8 mouse cellular contexts compared by ENCODE assay signal in the genomic region with DNA sequence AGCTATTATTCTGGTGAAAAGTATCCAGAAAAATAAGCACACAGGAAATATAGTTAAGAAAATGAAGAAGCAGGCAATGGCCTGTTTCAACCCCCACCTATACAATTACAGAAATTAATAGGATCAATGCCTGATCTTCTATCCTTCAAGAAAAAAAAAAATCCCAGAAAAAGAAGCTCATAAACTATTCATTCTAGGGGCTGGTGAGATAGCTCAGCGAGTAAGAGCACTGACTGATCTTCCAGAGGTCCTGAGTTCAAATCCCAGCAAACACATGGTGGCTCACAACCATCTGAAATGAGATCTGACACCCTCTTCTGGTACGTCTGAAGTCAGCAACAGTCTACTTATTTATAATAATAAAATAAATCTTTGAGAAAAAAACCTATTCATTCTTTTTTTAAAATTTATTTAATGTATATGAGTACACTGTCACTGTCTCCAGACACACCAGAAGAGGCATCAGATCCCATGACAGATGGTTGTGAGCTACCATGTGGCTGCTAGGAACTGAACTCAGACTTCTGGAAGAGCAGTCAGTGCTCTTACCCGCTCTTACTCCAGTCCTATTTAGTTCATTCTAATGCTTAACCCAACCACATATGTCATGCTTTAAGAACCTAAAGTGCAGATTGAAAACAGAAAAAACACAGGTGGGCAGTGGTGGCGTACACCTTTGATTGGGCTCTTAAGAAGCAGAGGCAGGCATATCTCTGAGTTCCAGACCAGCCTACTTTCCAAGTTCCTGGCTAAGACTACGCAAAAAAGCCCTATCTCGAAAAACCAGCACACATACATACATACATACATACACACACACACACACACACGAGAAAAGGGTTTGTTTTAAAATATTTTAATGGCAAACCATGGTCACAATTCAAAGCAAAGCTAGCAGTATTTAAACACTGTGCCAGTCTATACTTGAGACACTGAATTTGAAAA. TPM values are rescaled to one million over a fixed set of nuclear protein-coding genes. Genes with fewer than 3 reads are reported as not detected.
DNase-seq lines count a peak whose midpoint lies in the region; ATAC-seq and TF ChIP-seq lines count a peak whose summit lies in the region.

No protein-coding gene starts in this region.

- peak overlapping the region; percentile 76 for H3K4me2 ChIP-seq in hindbrain, embryonic 14.5 days (replicated peaks)
- H3K4me2 ChIP-seq in midbrain, embryonic 13.5 days (replicated peaks) = peak overlapping the region; percentile 72

- H3K9me3 ChIP-seq in hindbrain, embryonic 14.5 days (ENCODE audit: control insufficient read depth, low read length) = no peaks in the 10 kb centered on the region
- no peaks in the 10 kb centered on the region for H3K9me3 ChIP-seq in midbrain, embryonic 13.5 days

- peak overlapping the region; percentile 68 for H3K4me3 ChIP-seq in layer of hippocampus, adult 2 months
- H3K4me3 ChIP-seq in hindbrain, embryonic 14.5 days (replicated peaks; ENCODE audit: low read length) = peak overlapping the region; percentile 96
- peak overlapping the region; percentile 92 for H3K4me3 ChIP-seq in midbrain, embryonic 13.5 days (replicated peaks)

- no peak overlapping the region for H3K9ac ChIP-seq in hindbrain, embryonic 14.5 days
- no peak overlapping the region for H3K9ac ChIP-seq in midbrain, embryonic 13.5 days (replicated peaks)

- no peaks in the 10 kb centered on the region for H3K27me3 ChIP-seq in hindbrain, embryonic 14.5 days (ENCODE audit: control insufficient read depth, insufficient read depth, low read length)
- no peaks in the 10 kb centered on the region for H3K27me3 ChIP-seq in midbrain, embryonic 13.5 days

- H3K27ac ChIP-seq in layer of hippocampus, adult 2 months = peak overlapping the region; percentile 98; the same call in 1 of the 2 replicates
- H3K27ac ChIP-seq in hindbrain, embryonic 14.5 days = no peak overlapping the region
- no peak overlapping the region for H3K27ac ChIP-seq in midbrain, embryonic 13.5 days

- H3K4me1 ChIP-seq in hindbrain, embryonic 14.5 days (replicated peaks; ENCODE audit: control insufficient read depth, insufficient read depth, low read length) = peaks cover 24% of the 10 kb centered on the region
- H3K4me1 ChIP-seq in midbrain, embryonic 13.5 days (replicated peaks) = peaks cover 29% of the 10 kb centered on the region

- no peak for ATAC-seq in hindbrain, embryonic 14.5 days (ENCODE audit: low FRiP score)
- ATAC-seq in midbrain, embryonic 13.5 days = no peak

- peaks cover 22% of the 10 kb centered on the region for H3K36me3 ChIP-seq in hindbrain, embryonic 14.5 days (replicated peaks; ENCODE audit: control insufficient read depth, insufficient read depth)
- H3K36me3 ChIP-seq in midbrain, embryonic 13.5 days = peaks cover 18% of the 10 kb centered on the region

- DNase-seq in layer of hippocampus, adult 2 months (ENCODE audit: low spot score in 2 of 2) = no peak
- no peak for DNase-seq in layer of hippocampus, adult 11-12 months (ENCODE audit: low spot score)
- peak; percentile 61 for DNase-seq in c-Kit-negative CD71-positive TER-119-positive erythroid progenitor cells, embryonic 14.5 days (ENCODE audit: low read depth, low spot score)
- DNase-seq in hindbrain, embryonic 14.5 days (ENCODE audit: low spot score) = no peak
- DNase-seq in cerebellum, postnatal 10 days = no peak
- no peak for DNase-seq in thymus, postnatal 10 days (ENCODE audit: low spot score in 2 of 2)
- no peak for DNase-seq in cerebellum, adult 8-10 months

- peak; percentile 31; the same call in 1 of the 2 replicates for TF ChIP-seq CTCF in layer of hippocampus, adult 2 months (conservative IDR thresholded peaks at IDR 0.05)

- WGBS in hindbrain, embryonic 14.5 days = 79% methylated on average over 7 of the region's 7 CpGs
- 82% methylated on average over 7 of the region's 7 CpGs for WGBS in midbrain, embryonic 13.5 days

RNA-seq across cellular contexts. Expression of a gene that starts 1.6 kb away (rescaled TPM):
- 100 to 1,000 TPM; 302 to 305 TPM for total RNA-seq in layer of hippocampus, adult 2 months (2021)
- 121 and 123 TPM in 2 replicates for polyA plus RNA-seq in hindbrain, embryonic 14.5 days (2014; fragmentation: Nextera tagmentation; extraction: Ambion mirVana)
- polyA plus RNA-seq in midbrain, embryonic 13.5 days (2015; fragmentation: Nextera tagmentation; extraction: Ambion mirVana) = 80.9 and 83.4 TPM in 2 replicates

RNA-seq across cellular contexts. Expression of a gene that starts 48.0 kb away (rescaled TPM):
- total RNA-seq in layer of hippocampus, adult 2 months (2021) = 1 to 10 TPM; 1.0 to 1.3 TPM
- 0.55 TPM in 2 replicates for polyA plus RNA-seq in hindbrain, embryonic 14.5 days (2014; fragmentation: Nextera tagmentation; extraction: Ambion mirVana)
- polyA plus RNA-seq in midbrain, embryonic 13.5 days (2015; fragmentation: Nextera tagmentation; extraction: Ambion mirVana) = 0.81 and 0.86 TPM in 2 replicates
